Mouse (Mus musculus): Measurements from ENCODE around the gene Zbtb44.

- TF ChIP-seq MYOD1 (IDR thresholded peaks at IDR 0.05; ENCODE audit: control insufficient read depth in 1 of 3, insufficient read length in 2 of 3, low read depth in 2 of 3) (no peak), POLR2A (IDR thresholded peaks at IDR 0.05; ENCODE audit: insufficient read length, low read depth) (no peak), MAX (IDR thresholded peaks at IDR 0.05; ENCODE audit: low read depth) (no peak), CEBPB (IDR thresholded peaks at IDR 0.05; ENCODE audit: insufficient read depth, poor library complexity, severe bottlenecking) (no peak), REST (IDR thresholded peaks at IDR 0.05; ENCODE audit: insufficient read depth, insufficient read length) (no peak), MYOG (IDR thresholded peaks at IDR 0.05; ENCODE audit: control insufficient read depth in 1 of 3, insufficient read depth in 1 of 3, insufficient read length in 2 of 3, low read depth in 2 of 3) (no peak), TCF12 (IDR thresholded peaks at IDR 0.05; ENCODE audit: insufficient read depth, poor library complexity, severe bottlenecking) (no peak), USF1 (IDR thresholded peaks at IDR 0.05; ENCODE audit: low read depth) (no peak), E2F4 (IDR thresholded peaks at IDR 0.05; ENCODE audit: insufficient read depth) (no peak), TCF3 (IDR thresholded peaks at IDR 0.05; ENCODE audit: insufficient read length, low read depth) (no peak)
Measured at GRCm38 (mm10) chr9:31018158-31018557, 12.3 kb upstream of the Zbtb44 start.
